Comparison of ENCODE assay signal across 16 mouse cellular contexts in genomic region chr1:137955993-137956392, GRCm38 (mm10).
"Had no signal": no experiment of that assay in that cellular context is flagged by ENCODE, and none has a peak within 500 bp of the region (broad histone marks: within the 10 kb centered on the region; RNA-seq: fewer than 3 reads in every experiment).

No protein-coding gene starts in this region.

- H3K27ac ChIP-seq: liver, embryonic 13.5 days; macrophage; midbrain, embryonic 12.5 days; midbrain, embryonic 15.5 days; neural tube, embryonic 12.5 days; neural tube, embryonic 15.5 days; stomach, embryonic 15.5 days had no signal

- H3K36me3 ChIP-seq: liver, embryonic 13.5 days; neural tube, embryonic 15.5 days had no signal

- H3K27me3 ChIP-seq: liver, embryonic 13.5 days; midbrain, embryonic 12.5 days; midbrain, embryonic 15.5 days; neural tube, embryonic 12.5 days; neural tube, embryonic 15.5 days; stomach, embryonic 15.5 days had no signal

- ATAC-seq: midbrain, embryonic 15.5 days had no signal

- H3K9ac ChIP-seq: liver, embryonic 13.5 days; midbrain, embryonic 12.5 days; midbrain, embryonic 15.5 days; neural tube, embryonic 12.5 days; neural tube, embryonic 15.5 days; stomach, embryonic 15.5 days had no signal

- H3K4me3 ChIP-seq: liver, embryonic 13.5 days; midbrain, embryonic 12.5 days; midbrain, embryonic 15.5 days; neural tube, embryonic 12.5 days; neural tube, embryonic 15.5 days; stomach, embryonic 15.5 days had no signal

- H3K4me1 ChIP-seq: liver, embryonic 13.5 days; midbrain, embryonic 15.5 days; stomach, embryonic 15.5 days had no signal

- H3K9me3 ChIP-seq: liver, embryonic 13.5 days; midbrain, embryonic 12.5 days; midbrain, embryonic 15.5 days; neural tube, embryonic 12.5 days; neural tube, embryonic 15.5 days; stomach, embryonic 15.5 days had no signal

- DNase-seq: kidney, adult 18-20 months; kidney, adult 9 months; kidney, postnatal 10 days; kidney, postnatal 36 days; liver, embryonic 13.5 days; lung, adult 2 months; right cerebral cortex, adult 18-20 months; right cerebral cortex, postnatal 14 days; right cerebral cortex, postnatal 4 days; thymus, postnatal 36 days had no signal

- H3K4me2 ChIP-seq: liver, embryonic 13.5 days; midbrain, embryonic 12.5 days; midbrain, embryonic 15.5 days; neural tube, embryonic 12.5 days; neural tube, embryonic 15.5 days; stomach, embryonic 15.5 days had no signal
